Mouse (Mus musculus) liver, embryonic 14.5 days (tissue): ENCODE results near the gene Mtif2. TPM values are rescaled to one million over a fixed set of nuclear protein-coding genes. Genes with fewer than 3 reads are reported as not detected.

Experiments
- ATAC-seq: fragments of 200-750 bp; cut with Nextera tagmentation; 2 replicates; pipeline ENCODE4 v1.8.0; 2017; ENCODE audit warnings: moderate number of reproducible peaks, mild to moderate bottlenecking, moderate library complexity; ENCODE audit not compliant: insufficient read depth
- DNase-seq, 3 experiments: peaks; one replicate each; pipeline ENCODE4 v3.0.0-alpha.2; 2012 to 2013; ENCODE audit warnings: low read depth in 3 of 3, low spot score in 3 of 3
- H3K27ac ChIP-seq: fragments of 300-500 bp; sonication (generic); 2 replicates; pipeline ENCODE4 v1.5.1; 2014; ENCODE audit warnings: moderate library complexity, mild to moderate bottlenecking, control low read depth, inconsistent platforms
- H3K27me3 ChIP-seq: fragments of 300-500 bp; sonication (generic); 2 replicates; pipeline ENCODE4 v1.6.1; 2014; ENCODE audit warnings: mild to moderate bottlenecking, low read length, moderate library complexity; ENCODE audit not compliant: control insufficient read depth, insufficient read depth
- H3K36me3 ChIP-seq: fragments of 300-500 bp; sonication (generic); replicated peaks from 2 replicates; pipeline ENCODE4 v1.6.1; 2014; ENCODE audit warnings: low read depth; ENCODE audit not compliant: control insufficient read depth, insufficient read depth
- H3K4me1 ChIP-seq, 2 experiments: fragments of 200-500 bp in 1 of 2; fragments of 300-500 bp in 1 of 2; sonication (generic) in 1 of 2; replicated peaks; 2 replicates each; pipeline ENCODE4 v1.6.1; 2012 to 2014; ENCODE audit warnings: antibody characterized with exemption in 1 of 2, inconsistent platforms in 1 of 2, low read length in 1 of 2; ENCODE audit not compliant: control insufficient read depth in 2 of 2, insufficient read depth in 2 of 2
- H3K4me2 ChIP-seq: fragments of 300-500 bp; sonication (generic); 2 replicates; pipeline ENCODE4 v1.6.1; 2014; ENCODE audit warnings: low read depth, mild to moderate bottlenecking, control low read depth, moderate library complexity
- H3K4me3 ChIP-seq, 2 experiments: fragments of 200-500 bp in 1 of 2; fragments of 300-500 bp in 1 of 2; sonication (generic) in 1 of 2; 2 replicates each; pipeline ENCODE4 v1.5.1; 2012 to 2014; ENCODE audit warnings: low read depth in 2 of 2, low read length in 2 of 2, mild to moderate bottlenecking in 2 of 2, control low read depth in 1 of 2, inconsistent platforms in 1 of 2, moderate library complexity in 1 of 2; ENCODE audit not compliant: insufficient read depth in 1 of 2
- H3K9ac ChIP-seq: fragments of 300-500 bp; sonication (generic); replicated peaks from 2 replicates; pipeline ENCODE4 v1.6.1; 2014; ENCODE audit warnings: mild to moderate bottlenecking, control low read depth, moderate library complexity
- H3K9me3 ChIP-seq: fragments of 300-500 bp; sonication (generic); 2 replicates; pipeline ENCODE4 v1.6.1; 2016; ENCODE audit warnings: low read length, mixed read lengths; ENCODE audit not compliant: control insufficient read depth
- CTCF ChIP-seq: IDR thresholded peaks from 2 replicates; pipeline ENCODE4 v1.5.1; 2016; ENCODE audit warnings: antibody characterized with exemption, low read depth, control low read depth
- EP300 ChIP-seq: IDR thresholded peaks from 2 replicates; pipeline ENCODE4 v1.6.1; 2016; ENCODE audit warnings: antibody characterized with exemption, low read depth
- WGBS: fragments of 180-500 bp; shearing (Covaris S2); extraction: QIAGEN DNeasy Blood & Tissue Kit; methylation state at CpG from one replicate; pipeline ENCODE4 v1.1.7; 2014; ENCODE audit not compliant: insufficient replicate concordance; 5-methylcytosine and 5-hydroxymethylcytosine counted together
- polyA plus RNA-seq, 2 experiments: library from polyadenylated mRNA; depleted of rRNA in 1 of 2; stranded (reverse) in 1 of 2; unstranded in 1 of 2; fragments of >200 nt; fragmentation: Nextera tagmentation in 1 of 2; extraction: Ambion mirVana in 1 of 2; gene quantifications; 2 replicates each; pipeline versions ENCODE4 v1.2.1 to v1.2.3; 2012 to 2014

Mtif2 gene
- polyA plus RNA-seq, 2 experiments = 12.6 to 15.3 TPM

GRCm38 (mm10) chr11:29572656-29573055 lies 46.4 kb downstream of the Mtif2 start:
- H3K36me3 ChIP-seq = no peaks in the 10 kb centered on the region
- H3K27ac ChIP-seq = no peak overlapping the region
- 44% methylated on average over 2 of the region's 2 CpGs for WGBS
- no peak overlapping the region for H3K4me3 ChIP-seq
- ATAC-seq = no peak
- no peak overlapping the region for H3K4me2 ChIP-seq
- H3K9ac ChIP-seq = no peak overlapping the region
- H3K4me1 ChIP-seq = no peaks in the 10 kb centered on the region
- H3K9me3 ChIP-seq = no peaks in the 10 kb centered on the region
- H3K27me3 ChIP-seq = no peaks in the 10 kb centered on the region
- no peak for TF ChIP-seq EP300
- TF ChIP-seq CTCF = no peak
- DNase-seq = no peak

GRCm38 (mm10) chr11:29579610-29580009 lies 53.4 kb downstream of the Mtif2 start:
- Histone ChIP-seq H3K4me1 (no peaks in the 10 kb centered on the region), H3K27me3 (no peaks in the 10 kb centered on the region), H3K9ac (no peak overlapping the region), H3K4me2 (no peak overlapping the region), H3K36me3 (no peaks in the 10 kb centered on the region), H3K9me3 (no peaks in the 10 kb centered on the region), H3K27ac (no peak overlapping the region), H3K4me3 (no peak overlapping the region)
- ATAC-seq (no peak), DNase-seq (no peak)
- peak; percentile 50 for TF ChIP-seq CTCF
- no peak for TF ChIP-seq EP300

Other genes with a start within 250 kb of the Mtif2 start
- 0.75 and 1.2 TPM in 2 replicates for gene Ccdc88a, start 152.8 kb upstream of the Mtif2 start, polyA plus RNA-seq (2012; rRNA removed)
- gene Ccdc88a, start 152.8 kb upstream of the Mtif2 start, polyA plus RNA-seq (2014; fragmentation: Nextera tagmentation; extraction: Ambion mirVana) = 2.9 and 3.5 TPM in 2 replicates
- 6.7 and 11.1 TPM in 2 replicates for gene Prorsd1, start 11.4 kb upstream of the Mtif2 start, polyA plus RNA-seq (2012; rRNA removed)
- gene Prorsd1, start 11.4 kb upstream of the Mtif2 start, polyA plus RNA-seq (2014; fragmentation: Nextera tagmentation; extraction: Ambion mirVana) = 19.8 and 20.8 TPM in 2 replicates
- 0.03 and 0.10 TPM in 2 replicates for gene Clhc1, start 21.5 kb downstream of the Mtif2 start, polyA plus RNA-seq (2012; rRNA removed)
- 0.30 TPM in 1 of 2 replicates, not detected in the other for gene Clhc1, start 21.5 kb downstream of the Mtif2 start, polyA plus RNA-seq (2014; fragmentation: Nextera tagmentation; extraction: Ambion mirVana)
- 376 and 902 TPM in 2 replicates for gene Rps27a, start 21.7 kb downstream of the Mtif2 start, polyA plus RNA-seq (2012; rRNA removed)
- 1,086 and 1,164 TPM in 2 replicates for gene Rps27a, start 21.7 kb downstream of the Mtif2 start, polyA plus RNA-seq (2014; fragmentation: Nextera tagmentation; extraction: Ambion mirVana)
- 14.0 and 21.4 TPM in 2 replicates for gene Rtn4, start 166.5 kb downstream of the Mtif2 start, polyA plus RNA-seq (2012; rRNA removed)
- 10.2 and 11.5 TPM in 2 replicates for gene Rtn4, start 166.5 kb downstream of the Mtif2 start, polyA plus RNA-seq (2014; fragmentation: Nextera tagmentation; extraction: Ambion mirVana)